Mouse (Mus musculus): ENCODE measurements at regions not wholly inside any gene's neighbourhood (a gene's known extent, or its start where the extent isn't known, plus 50 kb on each side); places are given as distances from the start of the nearest gene placed in this dataset.

DNA sequence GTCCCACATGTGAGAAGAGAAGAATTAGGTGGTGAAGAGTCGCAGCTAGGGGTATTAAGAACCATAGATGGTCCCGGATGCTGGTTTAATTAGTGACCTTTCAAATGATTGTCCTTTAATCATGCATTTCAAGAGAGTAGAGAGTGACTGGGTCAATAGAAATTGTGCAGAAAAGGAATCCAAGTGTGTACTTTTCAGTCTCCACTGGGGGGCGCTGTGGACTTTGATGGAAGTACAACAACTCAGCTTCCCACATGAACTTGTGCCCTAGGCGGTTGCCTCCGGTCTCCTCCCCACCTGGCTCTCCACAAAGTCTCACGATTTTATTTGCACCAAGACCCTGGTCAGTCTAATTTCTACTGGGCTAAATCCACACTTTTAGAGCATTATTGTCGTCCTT, 142.8 kb upstream of the Zfp618 start:
- ATAC-seq (replicated peaks) = no peak
- 47% methylated on average over 7 of the region's 7 CpGs for WGBS
- H3K4me1 ChIP-seq = peaks cover 6% of the 10 kb centered on the region

DNA sequence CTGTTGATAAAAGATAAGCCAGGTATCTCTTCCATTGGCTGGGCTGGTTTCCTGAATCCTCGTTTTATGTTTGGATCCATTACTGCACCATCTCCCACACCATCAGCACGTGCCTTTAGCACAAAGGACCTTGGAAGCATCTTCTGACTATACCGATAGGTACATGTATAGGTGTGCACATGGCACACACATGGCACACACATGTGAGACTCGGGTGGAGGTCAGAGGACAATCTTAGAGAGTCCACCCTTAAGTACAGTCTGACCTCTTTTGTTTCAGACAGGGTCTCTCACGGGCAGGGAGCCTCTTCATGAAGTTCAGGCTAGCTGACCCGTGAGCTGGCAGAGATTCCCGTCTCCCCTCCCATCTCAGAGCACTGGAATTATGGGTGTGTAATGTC, 142.3 kb upstream of the Zfp618 start:
- Histone ChIP-seq H3K4me2 (no peak overlapping the region), H3K4me3 (no peak overlapping the region), H3K9ac (no peak overlapping the region), H3K9me3 (no peaks in the 10 kb centered on the region), H3K36me3 (replicated peaks) (no peaks in the 10 kb centered on the region), H3K27me3 (replicated peaks) (no peaks in the 10 kb centered on the region), H3K4me1 (peaks cover 6% of the 10 kb centered on the region), H3K27ac (no peak overlapping the region)
- WGBS = 81% methylated on average over 7 of the region's 7 CpGs
- ATAC-seq (replicated peaks) = 0 out of 2 replicates have a peak, but pooled peaks have one; percentile 22

More for the DNA sequence above, 142.8 kb upstream of the Zfp618 start:
- no peaks in the 10 kb centered on the region for H3K9me3 ChIP-seq
- no peak overlapping the region for H3K4me2 ChIP-seq
- H3K9ac ChIP-seq = no peak overlapping the region
- H3K27ac ChIP-seq = no peak overlapping the region
- no peaks in the 10 kb centered on the region for H3K36me3 ChIP-seq (replicated peaks)
- H3K27me3 ChIP-seq (replicated peaks) = no peaks in the 10 kb centered on the region
- H3K4me3 ChIP-seq = no peak overlapping the region

DNA sequence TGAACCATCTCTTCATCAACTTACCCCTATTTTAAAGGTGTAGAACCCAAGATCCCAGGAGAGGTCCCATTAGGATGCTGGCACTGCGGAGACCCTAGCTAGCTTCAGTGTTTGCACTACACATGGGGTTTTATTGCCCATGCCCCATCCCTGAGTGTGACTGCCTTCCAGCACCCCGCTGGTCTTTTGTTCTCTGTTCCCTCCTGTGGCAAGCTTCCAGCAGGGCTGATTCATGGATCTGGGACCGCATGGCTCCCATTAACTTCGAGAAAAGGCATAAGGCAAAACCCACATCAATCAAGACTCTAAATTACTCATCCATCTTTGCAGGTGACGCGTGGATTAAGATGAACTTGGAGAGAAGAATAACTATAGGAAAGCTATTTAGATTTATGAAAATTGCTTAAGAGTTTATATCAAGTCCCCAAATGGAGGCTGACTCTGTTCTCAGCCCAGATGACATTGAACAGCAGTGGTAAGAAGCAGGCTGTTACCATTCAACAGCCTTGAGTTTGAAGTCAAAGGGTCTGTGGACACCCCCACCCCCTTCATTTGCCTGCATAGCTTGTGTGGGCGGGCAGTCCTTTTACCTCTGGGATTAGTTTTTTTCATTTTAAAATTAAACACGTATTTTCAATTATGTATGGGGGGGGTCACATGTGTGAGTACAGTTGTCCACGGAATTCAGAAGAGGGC, 141.7 kb upstream of the Zfp618 start:
- 0 out of 2 replicates have a peak, but pooled peaks have one; percentile 16 for ATAC-seq (replicated peaks)
- no peaks in the 10 kb centered on the region for H3K27me3 ChIP-seq (replicated peaks)
- WGBS = 49% methylated on average over 9 of the region's 9 CpGs
- no peak overlapping the region for H3K27ac ChIP-seq
- H3K4me2 ChIP-seq = no peak overlapping the region
- peaks cover 6% of the 10 kb centered on the region for H3K4me1 ChIP-seq
- no peak overlapping the region for H3K4me3 ChIP-seq
- no peaks in the 10 kb centered on the region for H3K36me3 ChIP-seq (replicated peaks)
- no peak overlapping the region for H3K9ac ChIP-seq
- H3K9me3 ChIP-seq = no peaks in the 10 kb centered on the region

DNA sequence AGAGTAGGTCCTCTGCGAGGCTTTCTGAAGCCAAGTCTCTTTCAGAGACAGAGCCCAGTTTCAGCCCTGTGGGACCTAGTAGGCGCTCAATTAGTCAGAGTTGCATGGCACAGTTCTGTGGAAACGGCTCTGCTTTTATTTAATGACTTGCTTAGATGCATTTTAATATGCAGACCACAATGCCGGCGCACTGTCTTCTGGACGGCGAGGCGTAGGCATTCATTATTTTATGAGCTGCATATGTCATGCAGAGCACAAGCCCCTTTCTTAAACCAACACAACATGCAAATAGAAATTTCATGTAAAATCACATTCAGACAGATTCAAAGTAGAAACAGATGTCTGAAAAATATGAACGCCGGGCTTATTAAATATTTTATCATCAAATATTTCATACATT, 140.8 kb upstream of the Zfp618 start:
- H3K27ac ChIP-seq = peak overlapping the region; percentile 17; the same call in 1 of the 2 replicates
- H3K9ac ChIP-seq = no peak overlapping the region
- no peak overlapping the region for H3K4me2 ChIP-seq
- H3K27me3 ChIP-seq (replicated peaks) = no peaks in the 10 kb centered on the region
- ATAC-seq (replicated peaks) = no peak; the same call in 1 of the 2 replicates
- no peaks in the 10 kb centered on the region for H3K36me3 ChIP-seq (replicated peaks)
- H3K4me1 ChIP-seq = peaks cover 6% of the 10 kb centered on the region
- no peak overlapping the region for H3K4me3 ChIP-seq
- no peaks in the 10 kb centered on the region for H3K9me3 ChIP-seq
- WGBS = 47% methylated on average over 10 of the region's 10 CpGs

DNA sequence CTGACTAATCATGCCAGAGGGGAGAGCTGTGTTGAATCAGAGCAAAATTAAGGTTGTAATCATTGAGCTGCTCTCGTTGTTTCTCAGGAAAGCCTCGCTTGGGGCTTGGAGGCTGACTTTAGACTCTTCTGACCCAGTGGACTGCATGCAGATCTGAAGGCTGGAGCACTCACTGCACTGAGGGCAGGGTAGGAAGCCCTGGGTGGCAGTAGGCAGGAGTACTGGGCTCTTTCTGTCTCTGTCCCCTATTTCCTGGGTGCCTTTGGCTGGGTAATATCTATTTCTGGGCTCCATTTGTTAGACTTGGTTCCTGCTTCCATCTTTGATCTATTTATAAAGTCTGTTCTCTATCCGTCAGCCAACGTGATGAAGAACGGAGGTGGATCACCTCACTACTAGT, 140.1 kb upstream of the Zfp618 start:
- WGBS = 72% methylated on average over 5 of the region's 5 CpGs
- Histone ChIP-seq H3K9ac (no peak overlapping the region), H3K4me3 (no peak overlapping the region), H3K27me3 (replicated peaks) (no peaks in the 10 kb centered on the region), H3K27ac (peak overlapping the region; percentile 55; the same call in 1 of the 2 replicates), H3K36me3 (replicated peaks) (no peaks in the 10 kb centered on the region), H3K9me3 (no peaks in the 10 kb centered on the region), H3K4me2 (no peak overlapping the region), H3K4me1 (peaks cover 6% of the 10 kb centered on the region)
- ATAC-seq (replicated peaks) = no peak

DNA sequence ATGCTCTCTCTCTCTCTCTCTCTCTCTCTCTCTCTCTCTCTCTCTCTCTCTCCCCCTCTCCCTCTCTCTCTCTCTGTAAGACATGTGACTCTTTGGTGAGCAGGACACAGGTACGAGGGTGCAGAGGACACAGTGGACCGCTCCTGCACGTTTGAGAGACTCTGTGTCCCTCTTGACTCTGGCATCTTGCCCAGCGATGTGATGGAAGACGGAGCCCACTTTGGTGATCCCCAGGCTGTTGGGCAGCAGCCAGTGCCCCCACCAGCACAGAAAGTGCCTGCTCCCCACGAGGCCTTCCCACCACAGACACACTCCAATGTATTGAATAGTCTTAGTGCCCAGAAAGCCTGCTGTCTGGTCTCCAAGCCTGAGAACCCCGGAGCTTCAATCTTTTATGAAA, 136.4 kb upstream of the Zfp618 start:
- H3K36me3 ChIP-seq (replicated peaks) = no peaks in the 10 kb centered on the region
- no peak overlapping the region for H3K9ac ChIP-seq
- WGBS = 49% methylated on average over 7 of the region's 7 CpGs
- no peaks in the 10 kb centered on the region for H3K9me3 ChIP-seq
- no peaks in the 10 kb centered on the region for H3K27me3 ChIP-seq (replicated peaks)
- no peak overlapping the region for H3K4me2 ChIP-seq
- no peak overlapping the region for H3K27ac ChIP-seq
- 0 out of 2 replicates have a peak, but pooled peaks have one; percentile 29 for ATAC-seq (replicated peaks)
- H3K4me1 ChIP-seq = peaks cover 6% of the 10 kb centered on the region
- no peak overlapping the region for H3K4me3 ChIP-seq

DNA sequence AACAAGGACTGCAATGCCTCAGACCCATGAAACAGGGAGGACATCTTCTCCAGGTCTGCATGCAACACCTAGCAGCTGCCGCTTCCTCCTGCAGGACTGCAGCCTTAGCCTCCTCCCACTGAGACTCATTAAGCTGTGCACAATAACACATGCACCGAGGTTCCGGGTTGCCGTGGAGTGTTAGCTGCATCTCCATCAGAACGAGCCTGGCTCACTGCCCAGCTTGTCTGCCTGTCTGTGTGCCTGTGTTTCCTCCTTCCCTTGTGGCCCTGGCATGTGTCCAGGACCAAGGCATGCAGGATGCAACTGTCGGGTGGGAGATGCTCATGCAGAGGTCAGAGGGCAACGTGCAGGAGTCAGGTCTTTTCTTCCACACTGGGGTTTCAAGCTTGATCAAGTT, 131.4 kb upstream of the Zfp618 start:
- WGBS = under 1% methylated on average over 7 of the region's 7 CpGs
- Histone ChIP-seq H3K36me3 (replicated peaks) (no peaks in the 10 kb centered on the region), H3K27me3 (replicated peaks) (no peaks in the 10 kb centered on the region), H3K9ac (no peak overlapping the region), H3K4me3 (no peak overlapping the region), H3K4me1 (peaks cover 9% of the 10 kb centered on the region), H3K27ac (peak overlapping the region; percentile 39), H3K9me3 (no peaks in the 10 kb centered on the region), H3K4me2 (peak overlapping the region; percentile 30)
- ATAC-seq (replicated peaks) = peak; percentile 90

DNA sequence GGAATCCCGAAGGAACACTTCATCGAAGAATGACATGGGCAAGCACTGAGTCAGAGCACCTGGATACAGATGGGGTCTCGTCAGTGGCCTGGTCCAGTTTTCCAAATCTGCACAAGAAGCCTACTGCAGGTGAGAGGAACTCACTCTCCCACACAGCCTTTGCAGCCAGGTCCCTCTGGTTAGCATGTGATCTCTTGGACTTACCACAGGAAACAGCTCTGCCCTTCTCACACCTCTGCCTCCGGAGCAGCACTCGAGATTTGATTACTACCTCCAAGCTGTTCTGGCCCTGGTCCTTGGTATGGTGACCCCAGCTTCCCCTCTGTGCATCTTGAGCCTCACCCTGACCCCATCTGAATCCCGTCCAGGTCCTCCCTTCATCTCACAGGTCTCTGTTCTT, 128.5 kb upstream of the Zfp618 start:
- Histone ChIP-seq H3K36me3 (replicated peaks) (no peaks in the 10 kb centered on the region), H3K4me1 (peaks cover 9% of the 10 kb centered on the region), H3K4me2 (no peak overlapping the region), H3K27ac (no peak overlapping the region), H3K27me3 (replicated peaks) (no peaks in the 10 kb centered on the region), H3K9me3 (no peaks in the 10 kb centered on the region), H3K9ac (no peak overlapping the region), H3K4me3 (no peak overlapping the region)
- WGBS = 70% methylated on average over 6 of the region's 6 CpGs
- ATAC-seq (replicated peaks) = no peak

DNA sequence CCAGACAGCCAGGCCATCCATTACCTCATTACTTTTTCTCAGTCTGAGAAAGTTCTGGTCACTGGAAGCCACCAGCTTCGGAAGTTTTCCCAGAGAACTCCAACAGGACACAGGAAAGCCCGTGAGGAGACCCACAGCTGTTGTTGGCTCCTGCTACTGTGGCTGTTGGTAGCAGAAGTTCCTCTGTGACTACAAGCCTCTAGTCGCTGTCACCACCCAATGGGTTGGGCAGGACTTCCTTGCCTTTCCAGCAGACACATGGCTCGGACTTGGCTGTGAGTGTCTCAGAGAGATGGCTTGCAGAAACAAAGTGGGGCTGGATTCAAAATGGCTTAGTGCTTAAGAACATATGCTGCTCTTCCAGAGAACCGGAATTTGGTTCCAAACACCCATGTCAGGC, 114.8 kb upstream of the Zfp618 start:
- Histone ChIP-seq H3K4me3 (no peak overlapping the region), H3K9me3 (no peaks in the 10 kb centered on the region), H3K4me2 (no peak overlapping the region), H3K4me1 (no peaks in the 10 kb centered on the region), H3K9ac (no peak overlapping the region), H3K27ac (no peak overlapping the region), H3K36me3 (replicated peaks) (no peaks in the 10 kb centered on the region), H3K27me3 (replicated peaks) (no peaks in the 10 kb centered on the region)
- WGBS = 79% methylated on average over 5 of the region's 5 CpGs
- no peak for ATAC-seq (replicated peaks)

DNA sequence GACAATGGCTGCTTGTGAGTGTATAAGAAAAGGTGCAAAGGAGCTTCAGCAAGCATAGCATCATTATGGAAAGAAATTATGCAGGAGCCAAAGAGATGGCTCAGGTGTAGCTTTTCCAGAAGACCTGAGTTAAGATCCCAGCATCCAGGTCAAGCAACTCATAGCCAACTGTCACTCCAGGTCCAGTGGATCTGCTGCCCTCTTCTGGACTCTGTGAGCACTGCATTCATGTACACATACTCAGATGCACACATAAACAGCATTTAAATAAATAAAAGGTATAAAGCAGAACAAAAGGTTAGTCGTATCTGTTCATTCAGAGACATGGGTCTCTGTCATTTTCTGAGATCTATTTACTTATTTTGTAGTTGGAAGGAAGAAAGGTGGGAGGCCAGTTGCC, 112.0 kb upstream of the Zfp618 start:
- Histone ChIP-seq H3K9ac (no peak overlapping the region), H3K27me3 (replicated peaks) (no peaks in the 10 kb centered on the region), H3K4me2 (no peak overlapping the region), H3K4me1 (no peaks in the 10 kb centered on the region), H3K36me3 (replicated peaks) (no peaks in the 10 kb centered on the region), H3K27ac (no peak overlapping the region), H3K9me3 (no peaks in the 10 kb centered on the region), H3K4me3 (no peak overlapping the region)
- 81% methylated on average over 1 of the region's 1 CpGs for WGBS
- no peak for ATAC-seq (replicated peaks)

DNA sequence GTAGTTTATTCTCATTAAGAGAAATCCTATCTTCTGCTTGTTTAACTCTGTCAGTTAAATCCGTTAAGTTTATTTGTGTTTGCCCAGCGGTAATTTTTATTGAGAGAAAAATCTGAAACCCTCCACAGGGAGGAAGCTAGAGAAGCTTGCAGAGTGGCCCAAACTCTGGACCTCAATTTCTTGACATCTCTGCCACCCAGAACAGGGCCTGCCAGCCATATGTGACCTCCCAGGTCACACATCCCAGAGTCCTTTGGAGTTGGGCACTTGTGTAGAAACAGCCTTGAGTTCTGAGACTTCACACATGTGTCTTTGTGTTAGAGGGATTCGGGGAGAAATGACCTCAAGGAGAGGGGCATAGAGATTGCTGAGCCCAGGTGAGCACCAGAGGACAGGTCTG, 109.0 kb upstream of the Zfp618 start:
- H3K4me3 ChIP-seq = no peak overlapping the region
- H3K36me3 ChIP-seq (replicated peaks) = no peaks in the 10 kb centered on the region
- no peak overlapping the region for H3K27ac ChIP-seq
- H3K4me1 ChIP-seq = no peaks in the 10 kb centered on the region
- no peak for ATAC-seq (replicated peaks)
- H3K9me3 ChIP-seq = no peaks in the 10 kb centered on the region
- WGBS = 80% methylated on average over 3 of the region's 3 CpGs
- no peak overlapping the region for H3K4me2 ChIP-seq
- no peaks in the 10 kb centered on the region for H3K27me3 ChIP-seq (replicated peaks)
- no peak overlapping the region for H3K9ac ChIP-seq

DNA sequence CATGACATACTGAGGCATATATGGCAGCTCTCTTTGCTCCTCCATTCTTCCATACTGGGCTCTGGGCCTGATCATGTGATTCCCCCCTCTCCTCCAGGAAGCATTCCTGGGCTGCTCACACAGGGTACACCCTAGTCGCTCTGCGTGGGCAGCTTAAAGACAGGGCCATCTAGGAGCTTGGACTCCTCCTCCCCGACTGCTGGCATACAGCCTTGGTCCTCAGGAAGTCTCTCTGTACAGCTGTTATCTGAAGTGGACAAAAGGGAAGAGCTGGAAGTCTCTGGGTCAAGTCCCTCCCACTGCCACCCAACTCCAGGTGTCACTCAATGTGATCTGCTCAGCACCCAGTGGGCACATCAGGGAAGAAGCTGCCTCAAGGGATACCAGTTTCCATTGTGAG, 102.6 kb upstream of the Zfp618 start:
- ATAC-seq (replicated peaks) = no peak
- WGBS = 93% methylated on average over 3 of the region's 3 CpGs
- Histone ChIP-seq H3K4me3 (no peak overlapping the region), H3K27ac (no peak overlapping the region), H3K9ac (no peak overlapping the region), H3K4me2 (no peak overlapping the region), H3K27me3 (replicated peaks) (no peaks in the 10 kb centered on the region), H3K36me3 (replicated peaks) (no peaks in the 10 kb centered on the region), H3K4me1 (no peaks in the 10 kb centered on the region), H3K9me3 (no peaks in the 10 kb centered on the region)

DNA sequence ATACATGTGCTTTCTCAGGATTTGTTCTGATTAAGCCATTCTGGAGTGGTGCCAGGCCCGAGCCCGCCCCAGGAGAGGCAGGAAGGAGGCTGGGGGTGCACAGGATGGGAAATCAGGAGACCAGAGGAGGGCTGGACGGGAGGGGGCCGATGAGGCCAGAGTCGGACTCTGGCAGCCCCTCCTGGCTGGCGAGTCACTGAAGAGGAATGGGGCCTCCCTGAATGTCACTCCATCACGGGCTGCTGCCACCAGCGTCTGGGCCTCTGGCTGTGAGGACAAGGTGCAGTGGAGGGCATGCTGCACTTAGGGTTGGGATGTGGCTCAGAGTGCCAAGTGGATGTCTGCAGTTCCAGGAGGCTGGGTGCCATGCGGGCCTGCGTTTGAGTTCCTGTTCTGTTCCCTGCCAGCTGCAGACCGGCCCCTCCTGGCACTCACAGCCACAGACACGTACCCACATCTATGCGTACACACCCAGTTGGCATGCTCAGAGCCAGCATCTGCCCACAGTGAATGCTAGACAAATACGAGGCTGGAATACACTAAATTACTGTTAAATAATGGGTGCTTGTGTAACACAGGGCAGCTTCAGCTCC, 94.9 kb upstream of the Zfp618 start:
- no peak overlapping the region for H3K9ac ChIP-seq
- H3K9me3 ChIP-seq = no peaks in the 10 kb centered on the region
- no peak overlapping the region for H3K4me2 ChIP-seq
- peaks cover 7% of the 10 kb centered on the region for H3K4me1 ChIP-seq
- ATAC-seq (replicated peaks) = peak; percentile 79
- no peaks in the 10 kb centered on the region for H3K27me3 ChIP-seq (replicated peaks)
- H3K4me3 ChIP-seq = no peak overlapping the region
- peak overlapping the region; percentile 36; the same call in 1 of the 2 replicates for H3K27ac ChIP-seq
- WGBS = 53% methylated on average over 14 of the region's 14 CpGs
- no peaks in the 10 kb centered on the region for H3K36me3 ChIP-seq (replicated peaks)
